Mouse (Mus musculus) gastrocnemius, postnatal 14 days (tissue): Measurements from ENCODE around the gene Atp5b. TPM values are rescaled to one million over a fixed set of nuclear protein-coding genes. Genes with fewer than 3 reads are reported as not detected.

Experiments used
- microRNA-seq, 2 experiments: library from miRNA; unstranded; fragments of <30 nt; microRNA quantifications; one replicate each; pipeline ENCODE4 v1.2.0; 2021
- total RNA-seq, 2 experiments: library from RNA; stranded (reverse); gene quantifications; 2 replicates each; pipeline ENCODE4 v1.2.3; 2021

Atp5b gene
- total RNA-seq, 2 experiments from 2014 or later = 3,648 to 4,448 TPM

Small RNA genes within 50 kb of the gene (microRNA-seq; reads per million reads assigned to microRNA genes)
- gene Mir677 = 14.7 to 19.0 reads per million in 2 experiments

Other genes starting within 250 kb of the Atp5b start
- gene Rdh19, start 233.3 kb upstream of the Atp5b start, total RNA-seq = not detected
- gene Rdh16f2, start 216.8 kb upstream of the Atp5b start, total RNA-seq = not detected
- gene Rdh7, start 194.5 kb upstream of the Atp5b start, total RNA-seq = not detected
- not detected for gene Sdr9c7, start 184.8 kb upstream of the Atp5b start, total RNA-seq
- not detected for gene Hsd17b6, start 75.7 kb upstream of the Atp5b start, total RNA-seq
- gene Prim1, start 68.1 kb upstream of the Atp5b start, total RNA-seq = 1 to 10 TPM; 2.1 to 2.7 TPM
- gene Naca, start 47.7 kb upstream of the Atp5b start, total RNA-seq = 100 to 1,000 TPM; 402 to 437 TPM
- 10 to 100 TPM; 54.4 to 60.8 TPM for gene Ptges3, start 24.3 kb upstream of the Atp5b start, total RNA-seq
- gene Baz2a, start 8.3 kb downstream of the Atp5b start, total RNA-seq = 10 to 100 TPM; 15.2 to 15.6 TPM
- gene Rbms2, start 97.0 kb downstream of the Atp5b start, total RNA-seq = 10 to 100 TPM; 55.2 to 57.9 TPM
- gene Gls2, start 111.2 kb downstream of the Atp5b start, total RNA-seq = 1 to 10 TPM in 1 of 2 experiments, under 1 TPM in 1; 0.88 to 1.1 TPM
- 10 to 100 TPM; 39.3 to 40.6 TPM for gene Spryd4, start 128.5 kb downstream of the Atp5b start, total RNA-seq
- not detected for gene Mip, start 142.6 kb downstream of the Atp5b start, total RNA-seq
- 1 to 10 TPM; 3.9 to 5.1 TPM for gene Timeless, start 148.8 kb downstream of the Atp5b start, total RNA-seq
- not detected for gene Apon, start 170.8 kb downstream of the Atp5b start, total RNA-seq
- gene Apof, start 185.4 kb downstream of the Atp5b start, total RNA-seq = not detected
- gene Stat2, start 187.3 kb downstream of the Atp5b start, total RNA-seq = 1 to 10 TPM; 3.6 to 4.5 TPM
- not detected for gene Il23a, start 215.5 kb downstream of the Atp5b start, total RNA-seq
- gene Pan2, start 220.1 kb downstream of the Atp5b start, total RNA-seq = 1 to 10 TPM; 7.4 to 8.2 TPM
- 10 to 100 TPM; 47.2 to 55.8 TPM for gene Cnpy2, start 239.2 kb downstream of the Atp5b start, total RNA-seq